In genomic region chr19:47674419-47674818, GRCm38 (mm10) we compare ENCODE assay signal across 8 mouse cellular contexts. TPM values are rescaled to one million over a fixed set of nuclear protein-coding genes. Genes with fewer than 3 reads are reported as not detected.
DNase-seq lines count a peak whose midpoint lies in the region; ATAC-seq and TF ChIP-seq lines count a peak whose summit lies in the region.

No protein-coding gene starts in this region.

- H3K4me2 ChIP-seq in midbrain, postnatal 0 days (ENCODE audit: low read depth, low read length, poor library complexity, severe bottlenecking), result no peak overlapping the region

- WGBS in midbrain, postnatal 0 days, result 40% methylated on average over 8 of the region's 8 CpGs

- H3K36me3 ChIP-seq in midbrain, postnatal 0 days (ENCODE audit: insufficient read depth, low read length), result no peaks in the 10 kb centered on the region

- no peak overlapping the region for H3K27ac ChIP-seq in layer of hippocampus, adult 2 months
- no peak overlapping the region for H3K27ac ChIP-seq in midbrain, postnatal 0 days (ENCODE audit: low read depth, low read length)

- H3K4me3 ChIP-seq in layer of hippocampus, adult 2 months, result no peak overlapping the region
- no peak overlapping the region for H3K4me3 ChIP-seq in midbrain, postnatal 0 days (ENCODE audit: low read depth, low read length)

- H3K9ac ChIP-seq in midbrain, postnatal 0 days (replicated peaks; ENCODE audit: low read length, poor library complexity, severe bottlenecking), result no peak overlapping the region

- no peaks in the 10 kb centered on the region for H3K4me1 ChIP-seq in midbrain, postnatal 0 days (ENCODE audit: insufficient read depth, low read length)

- DNase-seq in adrenal gland, adult (ENCODE audit: inconsistent age in 2 of 2, low spot score in 1 of 2), result peak; percentile 31 to 69
- no peak for DNase-seq in adrenal gland, adult 8-10 months
- DNase-seq in layer of hippocampus, adult 2 months (ENCODE audit: low spot score in 2 of 2), result peak in 1 of 2 experiments; percentile 39
- DNase-seq in layer of hippocampus, postnatal 36 days, result no peak
- peak; percentile 43 for DNase-seq in brain, adult 2 months (ENCODE audit: low read depth, low spot score)
- DNase-seq in kidney, postnatal 14 days, result peak; percentile 27
- DNase-seq in midbrain, postnatal 0 days (ENCODE audit: low spot score), result peak; percentile 5
- no peak for DNase-seq in adipocyte (ENCODE audit: low spot score)

- H3K9me3 ChIP-seq in midbrain, postnatal 0 days (ENCODE audit: low read length), result no peaks in the 10 kb centered on the region

- no peaks in the 10 kb centered on the region for H3K27me3 ChIP-seq in midbrain, postnatal 0 days (ENCODE audit: insufficient read depth, low read length)

- no peak for ATAC-seq in midbrain, postnatal 0 days (ENCODE audit: low FRiP score)

- TF ChIP-seq CTCF in layer of hippocampus, adult 2 months (conservative IDR thresholded peaks at IDR 0.05), result peak; percentile 75
- TF ChIP-seq CTCF in midbrain, postnatal 0 days (IDR thresholded peaks at IDR 0.05), result peak; percentile 62

RNA-seq across cellular contexts. Expression of gene Col17a1, which starts 17.5 kb away (rescaled TPM):
- total RNA-seq in adrenal gland, adult 8-10 months (2022), result not detected
- not detected for total RNA-seq in layer of hippocampus, adult 2 months (2021)
- under 1 TPM in 1 of 2 experiments, not detected in 1; 0.17 TPM for total RNA-seq in layer of hippocampus, postnatal 36 days (2021)
- total RNA-seq in midbrain, postnatal 0 days (2014; rRNA removed), result 0.33 and 1.6 TPM in 2 replicates
- 0.33 and 0.39 TPM in 2 replicates for polyA plus RNA-seq in midbrain, postnatal 0 days (2015; fragmentation: Nextera tagmentation; extraction: Ambion mirVana)

RNA-seq across cellular contexts. Expression of gene Sfr1, which starts 57.1 kb away (rescaled TPM):
- 10 to 100 TPM; 73.4 to 86.9 (median 77.6) TPM for total RNA-seq in adrenal gland, adult 8-10 months (2022)
- 100 to 1,000 TPM in 1 of 2 experiments, 10 to 100 TPM in 1; 95.4 to 103 TPM for total RNA-seq in layer of hippocampus, adult 2 months (2021)
- 100 to 1,000 TPM in 1 of 2 experiments, 10 to 100 TPM in 1; 99.1 to 105 TPM for total RNA-seq in layer of hippocampus, postnatal 36 days (2021)
- 42.7 and 48.9 TPM in 2 replicates for total RNA-seq in midbrain, postnatal 0 days (2014; rRNA removed)
- 183 TPM in 2 replicates for polyA plus RNA-seq in midbrain, postnatal 0 days (2015; fragmentation: Nextera tagmentation; extraction: Ambion mirVana)

Comparison
In these comparisons a context has a peak if more than half of its experiments do, and no peak if none do; other contexts are left out.
1. DNase-seq: peak in adrenal gland, adult (2 of 2), brain, adult 2 months (single experiment), kidney, postnatal 14 days (single experiment) and midbrain, postnatal 0 days (single experiment); none in adrenal gland, adult 8-10 months (single experiment), layer of hippocampus, postnatal 36 days (0 of 2) and adipocyte (single experiment).